Mouse (Mus musculus): ENCODE data around the gene Poc5. TPM values are rescaled to one million over a fixed set of nuclear protein-coding genes. Genes with fewer than 3 reads are reported as not detected.

Poc5 gene
- polyA plus RNA-seq, 1 experiment from 2014 or later: 10.7 TPM

DNA sequence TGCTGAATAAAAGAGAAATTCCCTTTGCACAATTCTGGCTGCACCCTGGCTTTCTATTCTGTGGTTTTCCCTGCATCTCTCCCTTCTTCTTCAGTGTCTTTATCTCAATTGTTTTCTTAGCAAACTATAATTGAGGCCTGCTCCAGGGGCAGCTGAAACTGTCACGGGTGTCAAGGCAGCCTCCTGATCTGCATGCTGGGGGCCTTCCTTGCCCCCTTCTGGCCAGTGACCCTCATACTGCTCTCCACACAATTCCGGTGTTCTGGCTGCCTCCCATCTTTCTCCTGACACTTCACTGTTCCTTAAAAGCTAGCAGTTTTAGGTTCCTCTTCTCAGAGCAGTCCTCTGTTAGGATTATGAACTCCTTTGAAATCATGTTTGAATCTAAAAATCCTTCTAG is 1.2 kb downstream of the Poc5 start:
- no peak for ATAC-seq
- Histone ChIP-seq H3K27me3 (replicated peaks; ENCODE audit: control insufficient read depth, insufficient read depth, low read length) (no peaks in the 10 kb centered on the region), H3K27ac (ENCODE audit: low read length) (no peak overlapping the region), H3K9me3 (ENCODE audit: control insufficient read depth, low read length) (0 out of 2 replicates have a peak, but pooled peaks cover 2% of the 10 kb centered on the region), H3K9ac (ENCODE audit: low read depth, low read length) (peak overlapping the region; percentile 79), H3K4me3 (ENCODE audit: low read length) (peak overlapping the region; percentile 68), H3K4me1 (ENCODE audit: control insufficient read depth, insufficient read depth, low read length) (peaks cover 3% of the 10 kb centered on the region; the same call in 1 of the 2 replicates), H3K4me2 (ENCODE audit: low read depth, low read length) (peak overlapping the region; percentile 59), H3K36me3 (ENCODE audit: control insufficient read depth, insufficient read depth, low read length) (no peaks in the 10 kb centered on the region; the same call in 1 of the 2 replicates)
- 8% methylated on average over 2 of the region's 2 CpGs for WGBS

DNA sequence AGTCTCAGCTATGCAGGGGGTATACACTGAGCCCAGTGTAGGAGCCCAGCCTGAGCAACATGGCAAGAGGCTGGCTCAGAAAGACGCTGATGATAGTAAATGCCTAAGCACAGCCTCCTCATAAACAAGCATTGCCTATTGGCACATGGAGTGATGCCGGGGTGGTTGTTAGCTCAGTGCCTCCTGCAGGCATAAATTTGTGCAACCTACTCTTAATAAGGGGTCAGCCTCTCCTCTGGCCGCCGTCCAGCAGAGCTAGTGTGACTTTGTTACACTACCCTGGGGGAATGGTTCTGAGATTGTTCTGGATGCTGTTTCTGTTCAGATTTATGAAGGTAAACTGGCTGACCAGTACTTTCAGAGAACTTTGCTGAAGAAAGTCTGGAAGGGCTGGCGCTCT is 13.2 kb downstream of the Poc5 start:
- Histone ChIP-seq H3K36me3 (ENCODE audit: control insufficient read depth, insufficient read depth, low read length) (peaks cover 18% of the 10 kb centered on the region), H3K9ac (ENCODE audit: low read depth, low read length) (no peak overlapping the region), H3K9me3 (ENCODE audit: control insufficient read depth, low read length) (no peaks in the 10 kb centered on the region), H3K4me1 (ENCODE audit: control insufficient read depth, insufficient read depth, low read length) (no peaks in the 10 kb centered on the region), H3K27me3 (replicated peaks; ENCODE audit: control insufficient read depth, insufficient read depth, low read length) (no peaks in the 10 kb centered on the region), H3K4me3 (ENCODE audit: low read length) (no peak overlapping the region), H3K4me2 (ENCODE audit: low read depth, low read length) (no peak overlapping the region), H3K27ac (ENCODE audit: low read length) (no peak overlapping the region)
- no peak for ATAC-seq
- WGBS: 96% methylated on average over 5 of the region's 5 CpGs

DNA sequence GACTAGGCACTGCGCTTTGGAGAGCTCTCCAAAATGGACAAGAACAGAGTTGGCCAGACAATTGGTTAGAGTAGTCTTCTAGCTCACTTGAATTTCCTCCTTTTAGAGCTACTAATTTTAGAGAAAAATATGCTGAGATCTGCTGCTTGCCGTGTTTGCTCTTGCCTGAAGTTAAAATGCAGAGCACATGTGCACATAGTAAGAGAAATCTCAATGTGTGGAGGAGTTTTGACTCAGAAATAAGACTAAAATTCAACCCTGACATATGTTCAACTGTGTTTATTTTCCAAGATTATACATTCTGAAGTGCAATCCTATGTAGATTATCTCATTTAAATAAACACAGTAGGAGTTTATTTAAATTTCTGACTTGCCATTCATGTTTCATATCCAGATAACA is 17.4 kb downstream of the Poc5 start:
- Histone ChIP-seq H3K27me3 (replicated peaks; ENCODE audit: control insufficient read depth, insufficient read depth, low read length) (no peaks in the 10 kb centered on the region), H3K4me3 (ENCODE audit: low read length) (no peak overlapping the region), H3K36me3 (ENCODE audit: control insufficient read depth, insufficient read depth, low read length) (peaks cover 20% of the 10 kb centered on the region), H3K4me1 (ENCODE audit: control insufficient read depth, insufficient read depth, low read length) (no peaks in the 10 kb centered on the region), H3K9me3 (ENCODE audit: control insufficient read depth, low read length) (no peaks in the 10 kb centered on the region), H3K9ac (ENCODE audit: low read depth, low read length) (no peak overlapping the region), H3K27ac (ENCODE audit: low read length) (no peak overlapping the region), H3K4me2 (ENCODE audit: low read depth, low read length) (no peak overlapping the region)
- no peak for ATAC-seq
- 88% methylated on average over 2 of the region's 2 CpGs for WGBS

DNA sequence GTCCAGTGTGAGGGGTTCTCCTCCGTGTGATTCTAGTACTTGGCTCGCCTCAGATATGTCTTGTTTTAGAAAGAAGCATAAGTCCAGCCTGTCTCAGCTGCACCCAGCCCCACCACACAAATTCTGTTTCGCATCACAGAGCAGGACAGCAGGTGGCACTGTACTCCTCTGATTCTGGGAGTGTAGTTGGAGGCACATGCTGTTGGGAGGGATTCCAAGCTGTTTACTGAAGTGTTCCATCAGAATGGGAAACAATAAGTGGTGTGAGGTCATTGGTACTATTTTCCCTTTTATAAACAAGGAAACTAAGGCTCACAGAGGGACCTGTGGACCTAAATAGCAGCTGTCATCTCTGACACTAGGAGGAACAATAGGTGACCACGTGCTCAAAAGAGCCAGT is 18.9 kb downstream of the Poc5 start:
- no peak overlapping the region for H3K9ac ChIP-seq (ENCODE audit: low read depth, low read length)
- WGBS: 59% methylated on average over 4 of the region's 4 CpGs
- H3K9me3 ChIP-seq (ENCODE audit: control insufficient read depth, low read length): no peaks in the 10 kb centered on the region
- H3K4me1 ChIP-seq (ENCODE audit: control insufficient read depth, insufficient read depth, low read length): no peaks in the 10 kb centered on the region
- ATAC-seq: 0 out of 2 replicates have a peak, but pooled peaks have one; percentile 23
- no peak overlapping the region for H3K27ac ChIP-seq (ENCODE audit: low read length)
- no peak overlapping the region for H3K4me2 ChIP-seq (ENCODE audit: low read depth, low read length)
- H3K4me3 ChIP-seq (ENCODE audit: low read length): no peak overlapping the region
- no peaks in the 10 kb centered on the region for H3K27me3 ChIP-seq (replicated peaks; ENCODE audit: control insufficient read depth, insufficient read depth, low read length)
- peaks cover 14% of the 10 kb centered on the region; the same call in 1 of the 2 replicates for H3K36me3 ChIP-seq (ENCODE audit: control insufficient read depth, insufficient read depth, low read length)

DNA sequence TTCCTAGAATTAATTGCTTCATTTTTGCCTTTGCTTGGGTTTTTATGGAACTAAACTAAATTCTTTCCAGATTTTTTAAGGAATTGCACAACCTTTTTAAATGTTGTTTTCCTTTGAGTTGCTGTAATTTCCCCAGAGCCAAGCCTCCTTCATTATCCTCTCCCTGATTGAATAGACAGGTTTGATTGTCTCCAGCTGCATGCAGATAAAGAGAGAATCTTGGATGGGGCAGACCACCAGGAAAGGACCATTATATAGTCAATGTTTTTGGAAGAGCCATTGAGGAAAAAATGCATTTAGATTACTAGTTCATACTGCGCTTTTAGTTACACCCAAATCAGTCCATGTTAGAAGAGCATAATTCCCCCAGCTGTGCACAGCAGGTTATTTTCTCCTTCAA is 20.7 kb downstream of the Poc5 start:
- ATAC-seq: no peak
- H3K27ac ChIP-seq (ENCODE audit: low read length): no peak overlapping the region
- H3K27me3 ChIP-seq (replicated peaks; ENCODE audit: control insufficient read depth, insufficient read depth, low read length): no peaks in the 10 kb centered on the region
- no peak overlapping the region for H3K4me3 ChIP-seq (ENCODE audit: low read length)
- H3K36me3 ChIP-seq (ENCODE audit: control insufficient read depth, insufficient read depth, low read length): peaks cover 11% of the 10 kb centered on the region; the same call in 1 of the 2 replicates
- H3K9ac ChIP-seq (ENCODE audit: low read depth, low read length): no peak overlapping the region
- WGBS: 90% methylated on average over 1 of the region's 1 CpGs
- no peaks in the 10 kb centered on the region for H3K4me1 ChIP-seq (ENCODE audit: control insufficient read depth, insufficient read depth, low read length)
- no peaks in the 10 kb centered on the region for H3K9me3 ChIP-seq (ENCODE audit: control insufficient read depth, low read length)
- H3K4me2 ChIP-seq (ENCODE audit: low read depth, low read length): no peak overlapping the region

DNA sequence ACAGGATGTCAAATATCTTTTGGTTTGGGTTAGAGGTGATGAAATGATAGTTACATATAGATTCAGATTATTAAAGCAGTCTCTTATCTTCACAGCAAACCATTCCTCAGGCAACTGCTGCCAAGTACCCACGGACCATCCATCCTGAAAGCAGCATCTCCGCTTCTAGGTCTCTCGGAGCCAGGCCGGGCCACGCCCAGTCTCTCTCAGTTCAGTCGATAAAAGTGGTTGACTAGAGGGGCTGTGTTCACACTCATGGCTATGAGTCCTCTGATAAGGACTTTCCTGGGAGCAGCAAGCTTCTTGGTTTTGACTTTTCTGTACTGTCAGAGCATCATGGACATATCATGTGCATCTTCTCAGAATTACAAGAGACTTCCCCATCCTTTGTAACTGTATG is 26.3 kb downstream of the Poc5 start:
- H3K4me3 ChIP-seq (ENCODE audit: low read length): no peak overlapping the region
- H3K9ac ChIP-seq (ENCODE audit: low read depth, low read length): no peak overlapping the region
- no peak overlapping the region for H3K4me2 ChIP-seq (ENCODE audit: low read depth, low read length)
- ATAC-seq: no peak
- H3K36me3 ChIP-seq (ENCODE audit: control insufficient read depth, insufficient read depth, low read length): peaks cover 14% of the 10 kb centered on the region
- H3K27ac ChIP-seq (ENCODE audit: low read length): no peak overlapping the region
- no peaks in the 10 kb centered on the region for H3K9me3 ChIP-seq (ENCODE audit: control insufficient read depth, low read length)
- H3K4me1 ChIP-seq (ENCODE audit: control insufficient read depth, insufficient read depth, low read length): no peaks in the 10 kb centered on the region
- WGBS: 82% methylated on average over 6 of the region's 6 CpGs
- H3K27me3 ChIP-seq (replicated peaks; ENCODE audit: control insufficient read depth, insufficient read depth, low read length): no peaks in the 10 kb centered on the region

DNA sequence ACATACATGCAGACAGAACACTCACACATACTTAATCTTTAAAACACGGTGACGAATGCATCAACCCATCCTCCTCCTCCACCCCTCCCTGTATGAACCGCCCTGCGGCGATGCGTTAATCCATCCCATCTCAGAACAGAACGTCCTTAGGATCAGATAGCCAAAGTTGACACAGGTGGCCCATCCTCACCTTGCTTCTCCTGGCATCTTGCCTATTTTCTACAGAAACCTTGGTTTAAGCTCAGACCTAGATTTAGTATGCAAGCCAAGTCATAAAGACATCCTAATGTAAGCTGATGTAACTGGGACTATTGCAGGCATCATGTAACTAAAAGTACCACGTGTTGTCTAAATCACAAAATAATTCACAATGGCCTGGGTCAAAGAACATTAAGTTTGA is 28.3 kb downstream of the Poc5 start:
- ATAC-seq: no peak
- peaks cover 12% of the 10 kb centered on the region for H3K36me3 ChIP-seq (ENCODE audit: control insufficient read depth, insufficient read depth, low read length)
- H3K4me2 ChIP-seq (ENCODE audit: low read depth, low read length): no peak overlapping the region
- H3K4me3 ChIP-seq (ENCODE audit: low read length): no peak overlapping the region
- 90% methylated on average over 8 of the region's 8 CpGs for WGBS
- no peaks in the 10 kb centered on the region for H3K9me3 ChIP-seq (ENCODE audit: control insufficient read depth, low read length)
- H3K4me1 ChIP-seq (ENCODE audit: control insufficient read depth, insufficient read depth, low read length): no peaks in the 10 kb centered on the region
- H3K9ac ChIP-seq (ENCODE audit: low read depth, low read length): no peak overlapping the region
- no peak overlapping the region for H3K27ac ChIP-seq (ENCODE audit: low read length)
- H3K27me3 ChIP-seq (replicated peaks; ENCODE audit: control insufficient read depth, insufficient read depth, low read length): no peaks in the 10 kb centered on the region

DNA sequence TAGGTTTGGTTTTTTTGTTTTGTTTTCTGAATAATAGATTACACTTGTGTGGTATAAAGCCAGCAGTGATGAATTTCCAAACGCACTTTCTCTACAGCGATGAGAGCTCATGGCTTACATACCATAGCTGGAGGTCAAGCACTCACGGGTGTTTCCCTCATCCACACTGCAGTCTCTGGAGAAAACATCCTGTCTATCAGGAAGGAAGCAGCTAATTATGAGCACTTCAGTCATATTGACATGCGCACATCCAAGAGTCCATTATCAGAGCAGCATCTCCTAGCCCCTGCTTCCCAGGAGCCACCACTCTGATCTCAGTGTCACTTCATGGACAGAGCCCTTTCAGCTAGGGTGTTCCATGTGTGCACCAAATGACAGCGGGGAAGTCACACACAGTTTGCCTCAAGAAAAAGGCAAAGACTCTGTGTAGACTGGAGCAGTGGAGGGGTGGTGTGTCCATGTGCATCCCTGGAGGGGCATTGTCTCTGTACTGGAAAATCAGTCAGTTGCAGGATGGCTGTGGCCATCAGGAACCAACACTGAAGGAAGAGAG is 29.2 kb downstream of the Poc5 start:
- no peak overlapping the region for H3K4me3 ChIP-seq (ENCODE audit: low read length)
- no peak for ATAC-seq
- H3K9me3 ChIP-seq (ENCODE audit: control insufficient read depth, low read length): no peaks in the 10 kb centered on the region
- no peak overlapping the region for H3K4me2 ChIP-seq (ENCODE audit: low read depth, low read length)
- 80% methylated on average over 5 of the region's 5 CpGs for WGBS
- H3K36me3 ChIP-seq (ENCODE audit: control insufficient read depth, insufficient read depth, low read length): peaks cover 12% of the 10 kb centered on the region
- H3K4me1 ChIP-seq (ENCODE audit: control insufficient read depth, insufficient read depth, low read length): no peaks in the 10 kb centered on the region
- H3K27me3 ChIP-seq (replicated peaks; ENCODE audit: control insufficient read depth, insufficient read depth, low read length): no peaks in the 10 kb centered on the region
- no peak overlapping the region for H3K27ac ChIP-seq (ENCODE audit: low read length)
- no peak overlapping the region for H3K9ac ChIP-seq (ENCODE audit: low read depth, low read length)

DNA sequence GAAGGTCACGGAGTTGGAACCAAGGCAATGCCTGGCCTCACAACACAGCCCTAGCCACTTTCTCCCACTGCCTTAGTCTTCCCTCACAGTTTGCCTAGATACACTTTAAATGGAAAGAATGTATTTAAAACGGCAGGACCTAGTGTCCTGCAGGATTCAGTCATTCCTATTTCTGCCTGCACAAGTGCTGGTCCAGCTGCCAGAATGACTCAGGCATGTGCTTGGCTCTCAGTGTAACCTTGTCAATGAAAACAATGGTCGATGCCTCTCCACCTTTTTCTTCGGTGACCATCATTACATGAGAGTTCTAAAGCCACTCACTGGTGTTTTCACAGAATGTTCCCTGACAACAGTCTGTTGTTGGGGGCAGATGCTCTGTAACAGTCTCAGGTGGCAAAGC is 30.4 kb downstream of the Poc5 start:
- Histone ChIP-seq H3K4me3 (ENCODE audit: low read length) (no peak overlapping the region), H3K27ac (ENCODE audit: low read length) (no peak overlapping the region), H3K4me2 (ENCODE audit: low read depth, low read length) (no peak overlapping the region), H3K27me3 (replicated peaks; ENCODE audit: control insufficient read depth, insufficient read depth, low read length) (no peaks in the 10 kb centered on the region), H3K4me1 (ENCODE audit: control insufficient read depth, insufficient read depth, low read length) (no peaks in the 10 kb centered on the region), H3K9ac (ENCODE audit: low read depth, low read length) (no peak overlapping the region), H3K36me3 (ENCODE audit: control insufficient read depth, insufficient read depth, low read length) (peaks cover 12% of the 10 kb centered on the region), H3K9me3 (ENCODE audit: control insufficient read depth, low read length) (no peaks in the 10 kb centered on the region)
- 94% methylated on average over 4 of the region's 4 CpGs for WGBS
- no peak for ATAC-seq

DNA sequence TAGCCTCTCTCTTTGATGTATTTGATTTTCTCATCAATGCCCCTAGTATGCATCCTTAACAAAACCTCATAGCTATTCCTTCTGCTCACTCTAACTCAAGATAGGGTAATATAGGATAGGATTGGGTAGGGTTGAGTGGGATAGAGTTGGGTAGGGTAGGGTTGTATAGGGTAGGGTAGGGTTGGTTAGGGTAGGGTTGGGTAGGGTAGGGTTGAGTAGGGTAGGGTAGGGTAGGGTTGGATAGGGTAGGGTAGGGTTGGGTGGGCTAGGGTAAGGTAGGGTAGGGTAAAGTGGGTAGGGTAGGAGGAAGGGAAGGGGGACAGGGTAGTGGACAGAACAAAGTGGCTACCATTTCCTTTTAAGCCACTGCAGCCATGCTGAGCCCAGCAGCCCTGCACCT is 33.1 kb downstream of the Poc5 start:
- Histone ChIP-seq H3K4me2 (ENCODE audit: low read depth, low read length) (no peak overlapping the region), H3K36me3 (ENCODE audit: control insufficient read depth, insufficient read depth, low read length) (no peaks in the 10 kb centered on the region), H3K9me3 (ENCODE audit: control insufficient read depth, low read length) (no peaks in the 10 kb centered on the region)

More for the DNA sequence above, 33.1 kb downstream of the Poc5 start:
- H3K4me1 ChIP-seq (ENCODE audit: control insufficient read depth, insufficient read depth, low read length): no peaks in the 10 kb centered on the region
- no peak overlapping the region for H3K27ac ChIP-seq (ENCODE audit: low read length)
- H3K4me3 ChIP-seq (ENCODE audit: low read length): no peak overlapping the region
- no peak overlapping the region for H3K9ac ChIP-seq (ENCODE audit: low read depth, low read length)
- no peak for ATAC-seq
- no peaks in the 10 kb centered on the region for H3K27me3 ChIP-seq (replicated peaks; ENCODE audit: control insufficient read depth, insufficient read depth, low read length)

Data from intestine, embryonic 16.5 days (tissue).